Mouse (Mus musculus) midbrain, postnatal 0 days (tissue): ENCODE measurements around the gene Galnt4. TPM values are rescaled to one million over a fixed set of nuclear protein-coding genes. Genes with fewer than 3 reads are reported as not detected.

Source experiments
- ATAC-seq: fragments of 200-750 bp; cut with Nextera tagmentation; 2 replicates; pipeline ENCODE4 v1.8.0; 2017; ENCODE audit warnings: moderate number of reproducible peaks, mild to moderate bottlenecking, moderate TSS enrichment, moderate library complexity; ENCODE audit not compliant: low FRiP score
- DNase-seq: peaks from one replicate; pipeline ENCODE4 v3.0.0-alpha.2; 2015; ENCODE audit warnings: low spot score
- H3K27ac ChIP-seq: fragments of 300-500 bp; sonication (generic); 2 replicates; pipeline ENCODE4 v1.5.1; 2014; ENCODE audit warnings: low read depth, mild to moderate bottlenecking, low read length, mixed read lengths
- H3K27me3 ChIP-seq: fragments of 300-500 bp; sonication (generic); 2 replicates; pipeline ENCODE4 v1.6.1; 2014; ENCODE audit warnings: low read length, control low read depth, mixed read lengths; ENCODE audit not compliant: insufficient read depth
- H3K36me3 ChIP-seq: fragments of 300-500 bp; sonication (generic); 2 replicates; pipeline ENCODE4 v1.6.1; 2014; ENCODE audit warnings: low read length, control low read depth, mixed read lengths; ENCODE audit not compliant: insufficient read depth
- H3K4me1 ChIP-seq: fragments of 300-500 bp; sonication (generic); 2 replicates; pipeline ENCODE4 v1.6.1; 2014; ENCODE audit warnings: mild to moderate bottlenecking, control low read depth, antibody characterized with exemption, low read length, mixed read lengths; ENCODE audit not compliant: insufficient read depth
- H3K4me2 ChIP-seq: fragments of 300-500 bp; sonication (generic); 2 replicates; pipeline ENCODE4 v1.6.1; 2014; ENCODE audit warnings: low read depth, mild to moderate bottlenecking, low read length, mixed read lengths; ENCODE audit not compliant: poor library complexity, severe bottlenecking
- H3K4me3 ChIP-seq: fragments of 300-500 bp; sonication (generic); 2 replicates; pipeline ENCODE4 v1.5.1; 2014; ENCODE audit warnings: low read depth, mild to moderate bottlenecking, low read length, moderate library complexity
- H3K9ac ChIP-seq: fragments of 300-500 bp; sonication (generic); replicated peaks from 2 replicates; pipeline ENCODE4 v1.6.1; 2014; ENCODE audit warnings: mild to moderate bottlenecking, low read length, moderate library complexity, mixed read lengths; ENCODE audit not compliant: poor library complexity, severe bottlenecking
- H3K9me3 ChIP-seq: fragments of 300-500 bp; sonication (generic); 2 replicates; pipeline ENCODE4 v1.6.1; 2016; ENCODE audit warnings: low read length, control low read depth
- CTCF ChIP-seq: IDR thresholded peaks from 2 replicates; pipeline ENCODE4 v1.5.1; 2016; ENCODE audit warnings: antibody characterized with exemption, mild to moderate bottlenecking
- WGBS: fragments of 180-500 bp; shearing (Covaris S2); extraction: QIAGEN DNeasy Blood & Tissue Kit; methylation state at CpG from one replicate; pipeline ENCODE4 v1.1.7; 2014; 5-methylcytosine and 5-hydroxymethylcytosine counted together
- polyA plus RNA-seq: library from polyadenylated mRNA; unstranded; fragments of >200 nt; fragmentation: Nextera tagmentation; extraction: Ambion mirVana; gene quantifications from 2 replicates; pipeline ENCODE4 v1.2.1, GENCODE M21; 2015
- total RNA-seq: library from RNA; depleted of rRNA; stranded (reverse); fragments of >200 nt; gene quantifications from 2 replicates; pipeline ENCODE4 v1.2.3, GENCODE M21; 2014

The Galnt4 gene
- total and polyA plus RNA-seq, 2 experiments from 2014 or later, result 2.4 to 4.1 TPM

DNA sequence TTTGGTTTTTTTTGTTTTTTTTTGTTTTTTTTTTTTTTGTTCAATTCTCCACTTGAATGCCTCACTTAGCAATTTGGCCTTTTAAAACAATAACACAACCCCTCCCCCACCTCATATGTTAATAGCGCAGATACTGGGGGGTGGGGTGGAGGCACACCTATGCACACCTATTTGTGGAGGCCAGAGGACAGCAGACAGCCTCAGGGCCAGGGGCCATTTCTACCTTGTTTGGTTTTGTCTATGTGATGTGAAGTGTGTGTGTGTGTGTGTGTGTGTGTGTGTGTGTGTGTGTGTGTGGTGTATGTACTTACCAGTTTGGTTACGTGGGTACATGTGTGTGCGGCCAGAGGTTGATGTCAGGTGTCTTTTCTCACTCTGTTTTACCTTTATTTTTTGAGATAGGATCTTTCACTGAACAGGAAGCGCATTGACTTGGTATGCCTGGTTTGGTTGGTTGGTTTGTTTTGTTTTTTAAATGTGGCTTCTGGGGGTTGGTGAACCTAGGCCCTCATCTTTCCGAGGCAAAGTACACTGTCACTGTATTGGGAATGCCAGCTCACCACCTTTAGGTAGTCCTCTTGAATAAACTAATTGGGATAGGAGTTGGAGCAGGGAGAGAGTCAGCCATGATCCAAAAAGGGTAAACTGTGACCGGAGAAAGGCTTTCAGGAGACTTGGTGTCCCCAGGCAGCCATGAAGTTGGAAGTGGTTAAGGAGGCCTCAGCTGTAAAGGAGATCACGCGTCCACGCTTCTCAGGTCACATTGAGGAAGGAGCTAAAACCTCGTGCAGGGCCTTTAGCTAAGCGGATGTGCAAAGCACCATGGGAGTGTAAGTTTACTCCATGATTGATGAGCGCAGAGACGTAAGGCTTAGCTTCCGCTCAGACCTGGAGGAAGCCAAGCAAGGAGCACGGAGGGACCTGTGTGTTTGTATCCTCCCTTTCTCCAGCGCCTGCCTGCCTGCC, 9.0 kb downstream of the Galnt4 start:
- no peak overlapping the region for H3K4me3 ChIP-seq
- ATAC-seq, result no peak
- H3K36me3 ChIP-seq, result no peaks in the 10 kb centered on the region
- no peaks in the 10 kb centered on the region for H3K9me3 ChIP-seq
- no peaks in the 10 kb centered on the region for H3K4me1 ChIP-seq
- no peaks in the 10 kb centered on the region for H3K27me3 ChIP-seq
- no peak overlapping the region for H3K9ac ChIP-seq
- no peak overlapping the region for H3K4me2 ChIP-seq
- no peak overlapping the region for H3K27ac ChIP-seq
- DNase-seq, result no peak
- 93% methylated on average over 16 of the region's 16 CpGs for WGBS
- TF ChIP-seq CTCF, result no peak

DNA sequence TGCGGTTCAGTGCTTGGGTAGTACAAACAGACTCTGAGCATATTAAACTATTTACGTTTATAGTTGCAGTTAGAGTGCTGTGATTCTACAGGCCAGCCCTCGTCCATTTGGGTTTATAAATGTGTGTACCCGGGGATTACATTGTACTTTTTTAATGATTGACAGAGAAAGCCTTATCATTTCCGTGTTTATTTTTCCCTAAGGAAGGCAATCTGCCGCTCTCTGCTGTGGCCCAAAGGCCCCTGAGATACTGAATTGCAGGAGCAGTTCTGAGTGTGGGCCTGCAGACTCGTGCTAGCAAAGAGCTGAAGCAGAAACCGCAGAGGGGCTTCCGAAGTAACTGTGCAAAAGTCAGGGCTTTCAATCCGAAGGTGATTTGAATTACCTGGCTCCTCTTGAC, 9.9 kb downstream of the Galnt4 start:
- TF ChIP-seq CTCF, result no peak
- DNase-seq (no peak), ATAC-seq (no peak)
- Histone ChIP-seq H3K4me2 (no peak overlapping the region), H3K4me3 (no peak overlapping the region), H3K36me3 (no peaks in the 10 kb centered on the region), H3K27ac (no peak overlapping the region), H3K27me3 (no peaks in the 10 kb centered on the region), H3K4me1 (no peaks in the 10 kb centered on the region), H3K9ac (no peak overlapping the region), H3K9me3 (no peaks in the 10 kb centered on the region)
- 86% methylated on average over 10 of the region's 10 CpGs for WGBS

- no peak for ATAC-seq
Measured at GRCm38 (mm10) chr10:99118697-99119096, 10.7 kb downstream of the Galnt4 start.

DNA sequence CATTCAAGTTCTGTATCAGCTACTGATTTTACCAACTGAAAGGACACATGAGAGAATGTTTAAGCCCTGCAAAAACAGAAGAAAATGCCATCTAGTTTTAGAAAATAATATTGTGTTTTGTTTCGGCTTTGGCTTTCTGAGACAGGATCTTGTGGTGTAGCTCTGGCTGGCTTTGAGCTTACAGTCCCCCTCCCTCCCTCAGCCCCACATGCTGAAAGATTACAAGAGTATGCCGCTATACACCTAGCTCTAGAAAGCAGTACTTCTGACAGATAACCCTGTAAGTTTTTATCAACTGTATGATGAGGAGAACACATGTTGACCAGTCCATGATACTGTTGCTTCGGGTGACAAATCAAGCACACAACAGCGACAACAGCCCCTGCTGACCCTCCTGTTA, 11.5 kb downstream of the Galnt4 start:
- Histone ChIP-seq H3K9me3 (no peaks in the 10 kb centered on the region), H3K4me2 (no peak overlapping the region), H3K27ac (no peak overlapping the region), H3K4me3 (no peak overlapping the region), H3K9ac (no peak overlapping the region), H3K4me1 (no peaks in the 10 kb centered on the region), H3K36me3 (no peaks in the 10 kb centered on the region), H3K27me3 (no peaks in the 10 kb centered on the region)
- ATAC-seq (no peak), DNase-seq (no peak)
- WGBS, result 84% methylated on average over 4 of the region's 4 CpGs
- TF ChIP-seq CTCF, result no peak

More at GRCm38 (mm10) chr10:99118697-99119096, 10.7 kb downstream of the Galnt4 start:
- H3K4me1 ChIP-seq, result no peaks in the 10 kb centered on the region
- H3K36me3 ChIP-seq, result no peaks in the 10 kb centered on the region
- no peak overlapping the region for H3K27ac ChIP-seq
- no peak for DNase-seq
- no peaks in the 10 kb centered on the region for H3K9me3 ChIP-seq
- WGBS, result 83% methylated on average over 6 of the region's 6 CpGs
- no peaks in the 10 kb centered on the region for H3K27me3 ChIP-seq
- no peak overlapping the region for H3K4me2 ChIP-seq
- H3K4me3 ChIP-seq, result no peak overlapping the region
- no peak overlapping the region for H3K9ac ChIP-seq
- TF ChIP-seq CTCF, result no peak

DNA sequence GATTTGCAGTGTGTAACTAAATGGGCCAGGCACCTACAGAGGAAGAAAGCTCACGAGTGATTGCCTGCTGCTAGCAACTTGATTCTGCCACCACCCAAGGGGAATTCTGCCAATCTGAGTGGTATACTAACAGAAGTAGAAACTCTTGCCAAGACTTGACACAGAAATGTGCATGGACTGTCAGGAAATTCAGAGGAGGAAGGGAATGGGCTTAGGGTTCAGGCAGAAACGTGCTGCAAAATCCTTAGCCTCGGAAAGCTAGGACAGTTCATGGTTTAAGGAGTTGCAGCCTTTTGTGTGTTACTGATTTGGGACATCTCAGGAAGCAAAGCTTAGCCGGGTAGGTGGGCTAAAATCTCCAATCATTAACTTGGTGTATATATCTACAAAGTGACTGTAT, 18.3 kb downstream of the Galnt4 start, which contains the start of gene Phxr2:
Gene Phxr2, minus strand, starts transcription at position 101 of the 400 bp plus-strand sequence.
- no peak for DNase-seq
- 87% methylated on average over 4 of the region's 4 CpGs for WGBS

DNA sequence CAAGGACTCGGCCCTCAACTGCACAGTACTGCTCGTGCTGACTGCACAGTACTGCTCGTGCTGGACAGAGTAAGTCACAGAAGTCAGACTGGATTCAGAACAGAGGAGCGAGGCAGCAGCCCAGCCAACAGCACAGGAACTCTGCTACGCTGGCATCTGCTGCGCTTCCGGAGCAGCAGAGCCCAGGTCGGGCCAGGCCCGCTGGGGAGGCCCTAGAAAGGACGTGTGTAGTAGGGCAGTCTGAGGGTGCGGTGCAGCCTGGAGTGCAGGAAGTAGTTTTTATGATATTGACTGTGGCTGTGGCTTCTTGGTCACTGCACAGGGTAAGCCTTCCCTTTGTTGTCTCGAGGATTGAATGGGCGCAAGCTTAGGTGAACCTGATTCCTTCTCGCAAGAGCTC, 19.0 kb downstream of the Galnt4 start:
- no peak for DNase-seq
- TF ChIP-seq CTCF, result no peak
- Histone ChIP-seq H3K9ac (no peak overlapping the region), H3K4me1 (no peaks in the 10 kb centered on the region), H3K9me3 (no peaks in the 10 kb centered on the region), H3K27ac (no peak overlapping the region), H3K4me3 (no peak overlapping the region), H3K27me3 (no peaks in the 10 kb centered on the region), H3K36me3 (peaks cover 9% of the 10 kb centered on the region), H3K4me2 (no peak overlapping the region)
- ATAC-seq, result no peak
- WGBS, result 92% methylated on average over 14 of the region's 14 CpGs

More for the DNA sequence above, 18.3 kb downstream of the Galnt4 start, which contains the start of gene Phxr2:
- no peaks in the 10 kb centered on the region for H3K9me3 ChIP-seq
- no peak within 1 kb of the TSS for H3K27ac ChIP-seq
- no peak within 1 kb of the TSS for H3K4me2 ChIP-seq
- no peak within 1 kb of the TSS for H3K9ac ChIP-seq
- H3K36me3 ChIP-seq, result peaks cover 9% of the 10 kb centered on the region
- no peak for ATAC-seq
- H3K4me3 ChIP-seq, result no peak within 1 kb of the TSS
- TF ChIP-seq CTCF, result no peak
- H3K4me1 ChIP-seq, result no peaks in the 10 kb centered on the region
- no peaks in the 10 kb centered on the region for H3K27me3 ChIP-seq
